Mouse (Mus musculus): ENCODE results near the gene Huwe1. TPM values are rescaled to one million over a fixed set of nuclear protein-coding genes. Genes with fewer than 3 reads are reported as not detected.

The Huwe1 gene
- total and polyA plus RNA-seq, 2 experiments: 32.6 to 89.5 TPM

GRCm38 (mm10) chrX:151950231-151950630 is 149.6 kb downstream of the Huwe1 start:
- WGBS: 53% methylated on average over 1 of the region's 1 CpGs
- TF ChIP-seq POLR2A (IDR thresholded peaks at IDR 0.05; ENCODE audit: extremely low read depth, insufficient read depth, low read length): no peak
- TF ChIP-seq CTCF (IDR thresholded peaks at IDR 0.05; ENCODE audit: low read depth, low read length): no peak
- Histone ChIP-seq H3K27ac (replicated peaks; ENCODE audit: insufficient read depth, low read depth, low read length) (no peak overlapping the region), H3K27me3 (ENCODE audit: control insufficient read depth, insufficient read depth, low read length) (no peaks in the 10 kb centered on the region), H3K4me3 (ENCODE audit: insufficient read depth, low read depth, low read length) (no peak overlapping the region), H3K79me2 (ENCODE audit: control insufficient read depth, insufficient read depth, low read length) (no peaks in the 10 kb centered on the region), H3K36me3 (ENCODE audit: control insufficient read depth, insufficient read depth, low read length) (no peaks in the 10 kb centered on the region), H3K9ac (ENCODE audit: low read depth, low read length) (no peak overlapping the region), H3K4me1 (ENCODE audit: control insufficient read depth, insufficient read depth, low read length) (no peaks in the 10 kb centered on the region)
- no peak for DNase-seq (ENCODE audit: extremely low read depth, low read depth, low spot score)

- no peak overlapping the region for H3K4me3 ChIP-seq (ENCODE audit: insufficient read depth, low read depth, low read length)
- WGBS: 73% methylated on average over 3 of the region's 3 CpGs
Measured at GRCm38 (mm10) chrX:151951181-151951580, 150.6 kb downstream of the Huwe1 start.

More at GRCm38 (mm10) chrX:151951181-151951580, 150.6 kb downstream of the Huwe1 start:
- Histone ChIP-seq H3K36me3 (ENCODE audit: control insufficient read depth, insufficient read depth, low read length) (no peaks in the 10 kb centered on the region), H3K79me2 (ENCODE audit: control insufficient read depth, insufficient read depth, low read length) (no peaks in the 10 kb centered on the region), H3K9ac (ENCODE audit: low read depth, low read length) (no peak overlapping the region), H3K27me3 (ENCODE audit: control insufficient read depth, insufficient read depth, low read length) (no peaks in the 10 kb centered on the region), H3K27ac (replicated peaks; ENCODE audit: insufficient read depth, low read depth, low read length) (no peak overlapping the region), H3K4me1 (ENCODE audit: control insufficient read depth, insufficient read depth, low read length) (no peaks in the 10 kb centered on the region)
- DNase-seq (ENCODE audit: extremely low read depth, low read depth, low spot score): no peak
- TF ChIP-seq POLR2A (IDR thresholded peaks at IDR 0.05; ENCODE audit: extremely low read depth, insufficient read depth, low read length) (no peak), CTCF (IDR thresholded peaks at IDR 0.05; ENCODE audit: low read depth, low read length) (no peak)

Other genes starting within 250 kb of the Huwe1 start
- 205 and 230 TPM in 2 replicates for gene Hsd17b10, start 201.0 kb downstream of the Huwe1 start, total RNA-seq (2014; rRNA removed)
- gene Hsd17b10, start 201.0 kb downstream of the Huwe1 start, polyA plus RNA-seq (2012; rRNA removed): 118 and 151 TPM in 2 replicates
- gene Ribc1, start 215.5 kb downstream of the Huwe1 start, total RNA-seq (2014; rRNA removed): 0.87 and 1.2 TPM in 2 replicates
- gene Ribc1, start 215.5 kb downstream of the Huwe1 start, polyA plus RNA-seq (2012; rRNA removed): 0.43 and 0.68 TPM in 2 replicates
- gene Smc1a, start 215.6 kb downstream of the Huwe1 start, total RNA-seq (2014; rRNA removed): 20.7 and 23.7 TPM in 2 replicates
- gene Smc1a, start 215.6 kb downstream of the Huwe1 start, polyA plus RNA-seq (2012; rRNA removed): 6.6 and 10.9 TPM in 2 replicates